Mouse (Mus musculus) cerebellum, postnatal 14 days (tissue): ENCODE results near the gene Zmpste24.
"Not testable (repeated sequence)": the region's sequence is repeated elsewhere in the genome, so short reads cannot be mapped to it uniquely, and the experiment has no call there.

Experiments
- DNase-seq, 2 experiments: peaks; one replicate each; pipeline ENCODE4 v3.0.0; 2021; ENCODE audit warnings: mixed read lengths in 2 of 2

Gene Zmpste24

DNA sequence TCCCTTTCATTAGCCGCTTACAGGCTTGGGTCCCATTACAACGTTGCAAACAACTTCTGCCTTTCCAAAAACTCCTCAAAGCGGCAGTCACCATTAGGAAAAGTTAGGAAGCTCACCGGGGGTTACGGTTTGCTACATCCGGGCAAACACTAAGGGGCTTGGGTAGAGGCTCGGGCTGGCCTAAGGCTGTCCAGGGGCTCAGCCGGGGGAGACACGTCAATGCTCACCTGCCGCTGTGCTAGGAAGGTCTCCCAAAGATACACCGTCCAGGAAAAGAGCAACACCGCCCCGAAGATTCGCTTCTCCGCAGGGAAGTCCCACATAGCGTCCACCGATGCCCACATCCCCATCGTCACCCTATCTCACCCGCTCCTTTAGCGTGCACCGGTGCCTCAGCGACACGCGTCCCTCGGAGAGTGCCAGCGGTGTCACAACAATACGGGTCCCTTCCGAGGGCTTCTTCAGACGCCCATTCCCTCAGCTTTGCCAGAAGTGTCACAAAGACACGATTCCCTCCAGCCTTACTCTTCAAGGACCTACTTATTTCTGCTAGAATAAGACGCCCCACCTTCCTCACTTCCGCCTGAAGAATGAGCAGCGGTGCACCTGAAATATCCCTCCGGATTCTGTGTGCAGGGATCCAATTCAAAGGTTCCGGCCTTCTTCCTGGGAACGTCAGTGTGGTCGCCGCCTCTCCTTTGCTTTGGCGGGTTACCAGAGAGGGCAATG, at the start of gene Zmpste24:
Gene Zmpste24, minus strand, starts transcription at position 592 of the 729 bp plus-strand sequence.
- DNase-seq: peak; percentile 94 to 95

DNA sequence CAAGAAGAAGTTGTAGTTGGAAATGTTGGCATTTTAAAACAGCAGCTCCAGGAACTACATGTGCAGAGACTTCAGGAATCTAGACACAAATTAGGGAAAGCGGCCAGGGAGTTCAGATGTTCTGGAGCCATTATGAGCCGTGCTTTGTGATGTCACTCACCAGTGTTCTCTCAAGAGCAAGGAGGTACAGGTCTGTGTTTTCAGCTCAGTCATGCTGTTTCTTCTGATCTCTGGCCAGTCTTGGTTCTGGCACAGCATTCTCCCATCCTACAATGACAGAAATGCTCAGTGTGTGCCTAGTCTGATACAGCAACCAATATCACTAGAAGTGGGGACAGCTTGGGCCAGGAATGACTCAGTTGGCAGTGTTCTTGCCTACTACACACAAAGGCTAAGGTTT, 11.1 kb upstream of the Zmpste24 start, which contains the start of gene Tmco2:
Gene Tmco2, minus strand, starts transcription at position 101 of the 400 bp plus-strand sequence.
- no peak for DNase-seq

DNA sequence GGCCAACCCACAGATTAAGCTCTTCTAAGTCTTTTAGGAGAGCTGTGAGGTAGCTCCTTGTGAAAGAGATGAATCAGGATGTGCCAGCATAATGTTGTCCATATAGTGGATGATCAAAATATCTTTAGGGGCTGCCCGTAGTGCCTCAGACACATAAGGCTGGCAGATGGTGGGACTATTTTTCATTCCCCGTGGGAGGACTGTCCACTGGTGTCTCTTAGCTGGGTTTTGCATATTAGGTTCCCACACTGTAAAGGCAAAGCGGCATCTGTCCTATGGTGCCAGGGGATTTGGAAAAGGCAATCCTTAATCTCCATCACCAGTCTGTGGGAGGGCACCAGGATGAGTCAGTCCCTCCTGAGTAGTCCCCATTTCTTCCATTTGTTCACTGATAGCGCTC, 5.3 kb upstream of the Zmpste24 start:
- no peak for DNase-seq

DNA sequence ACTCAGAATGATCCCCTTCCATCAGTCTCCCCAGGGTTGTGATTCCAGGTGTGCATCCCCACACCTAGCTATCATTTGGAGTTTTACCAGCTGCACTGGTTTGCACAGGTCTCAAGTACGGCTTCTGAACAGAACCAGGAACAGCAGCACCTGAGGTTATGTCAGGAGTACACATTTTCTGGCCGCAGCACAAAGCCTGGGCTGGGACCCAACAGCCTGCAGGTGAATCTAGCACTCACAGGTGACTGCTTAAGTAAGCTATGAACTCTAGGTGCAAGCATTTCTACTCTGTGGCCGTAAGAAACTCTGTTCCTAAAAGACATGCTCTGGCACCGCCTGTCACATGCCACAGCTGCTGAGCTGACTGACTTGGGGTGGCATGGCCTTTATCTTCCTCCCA, 7.8 kb downstream of the Zmpste24 start:
- DNase-seq: no peak

DNA sequence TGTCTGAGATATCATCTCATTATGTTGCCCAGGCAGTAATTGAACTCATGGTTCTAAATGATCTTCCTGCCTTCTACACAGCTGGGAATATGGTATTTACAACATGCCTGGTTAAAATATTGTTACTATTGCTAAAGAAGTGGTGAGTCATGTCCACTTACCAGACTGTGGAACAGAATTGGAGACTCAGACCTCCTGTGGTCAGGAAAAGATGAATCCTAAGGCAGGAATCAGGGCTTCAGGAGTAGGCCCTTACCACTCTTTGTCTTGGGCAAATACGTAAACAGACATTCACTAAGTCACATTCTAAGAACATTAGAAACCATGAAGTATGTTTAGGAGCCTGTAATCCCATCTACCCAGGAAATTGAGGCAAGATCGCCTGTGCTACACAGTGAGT, 9.3 kb downstream of the Zmpste24 start:
- no peak for DNase-seq

DNA sequence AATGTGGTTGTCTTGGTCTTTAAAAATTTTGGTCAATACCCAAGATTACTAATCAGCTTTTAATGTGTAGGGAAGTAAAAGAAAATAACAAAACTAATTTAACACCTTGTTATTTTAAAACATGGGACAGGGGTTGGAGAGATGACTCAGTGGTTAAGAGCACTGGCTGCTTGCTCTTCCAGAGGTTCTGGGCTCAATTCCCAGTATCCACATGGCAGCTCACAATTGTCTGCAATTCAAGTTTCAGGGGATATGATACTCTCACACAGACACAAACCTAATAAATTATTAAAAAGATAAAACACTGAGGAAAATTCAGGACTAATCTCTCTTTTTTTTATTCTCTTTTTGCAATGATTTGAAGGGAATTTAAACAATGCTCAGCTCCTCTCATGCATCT, 13.5 kb downstream of the Zmpste24 start:
- DNase-seq: no peak

DNA sequence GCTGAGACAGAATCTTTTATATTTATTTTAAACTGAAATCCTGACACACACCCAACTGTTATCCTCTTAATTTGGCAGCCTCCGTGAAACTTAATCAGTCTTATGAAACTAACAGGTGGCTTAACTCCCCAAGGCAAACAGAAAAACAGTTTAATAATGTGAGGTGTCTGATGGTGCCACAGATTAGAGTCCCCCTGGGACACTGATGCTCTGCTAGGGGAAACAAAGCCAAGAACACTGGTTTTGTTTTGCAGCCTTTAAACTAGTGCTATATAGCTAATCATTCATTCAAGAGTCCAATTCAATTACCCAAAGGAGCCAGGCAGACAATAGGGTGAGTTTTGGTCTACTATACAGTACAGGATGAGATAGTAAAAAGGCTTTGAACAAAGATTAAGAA, 17.6 kb downstream of the Zmpste24 start:
- DNase-seq: no peak

DNA sequence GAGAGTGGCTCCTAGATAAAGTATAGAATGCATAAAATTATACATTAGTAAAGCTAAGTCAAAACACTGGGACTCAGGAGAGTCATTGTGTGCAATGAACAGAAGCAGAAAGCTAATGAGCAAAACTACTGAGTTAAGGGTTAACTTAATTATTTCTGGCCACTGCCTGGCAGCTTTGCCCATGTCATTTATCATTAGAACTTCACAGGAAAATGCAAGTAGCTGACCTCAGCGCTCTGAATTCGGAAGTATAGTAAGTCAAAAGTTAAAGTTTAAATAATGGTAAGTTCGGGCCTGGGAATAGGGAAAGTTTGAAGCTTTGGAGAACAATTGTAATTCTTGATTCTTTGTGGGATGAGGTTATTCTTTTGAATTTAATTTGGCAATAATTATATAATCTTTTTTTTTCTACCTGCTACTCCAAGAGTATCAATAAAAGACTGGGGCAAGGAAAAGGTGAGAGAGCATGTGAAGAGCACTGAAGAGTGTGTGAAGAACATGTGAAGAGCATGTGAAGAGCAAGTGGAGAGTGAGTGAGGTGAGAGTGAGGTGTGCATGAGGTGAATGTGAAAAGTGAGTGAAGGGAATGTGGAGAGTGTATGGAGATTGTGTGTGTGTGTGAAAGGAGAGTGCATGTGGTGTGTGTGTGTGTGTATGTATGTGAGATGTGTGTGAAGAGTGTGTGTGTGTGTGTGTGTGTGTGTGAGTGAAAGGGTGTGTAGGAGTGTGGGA, 20.0 kb downstream of the Zmpste24 start:
- no peak for DNase-seq

DNA sequence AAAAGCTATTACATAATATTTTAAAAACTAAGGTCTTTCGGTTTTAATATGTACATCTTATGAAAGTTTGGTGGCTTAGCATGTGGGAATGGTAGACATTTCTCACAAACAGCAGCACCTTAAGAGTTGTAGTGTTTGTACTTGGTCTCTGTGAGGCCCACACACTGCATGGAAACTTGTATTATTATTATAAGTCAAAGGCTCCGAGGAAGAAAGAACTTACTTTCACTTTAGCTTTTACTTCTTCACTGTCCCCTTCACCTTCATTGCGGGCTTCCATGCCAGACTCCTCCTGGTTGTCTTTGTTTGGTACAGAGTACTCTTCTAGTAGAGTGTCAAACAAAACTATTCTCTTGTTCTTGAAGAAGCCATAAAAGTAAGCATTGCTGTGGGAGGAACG, 23.8 kb downstream of the Zmpste24 start:
- DNase-seq: no peak

DNA sequence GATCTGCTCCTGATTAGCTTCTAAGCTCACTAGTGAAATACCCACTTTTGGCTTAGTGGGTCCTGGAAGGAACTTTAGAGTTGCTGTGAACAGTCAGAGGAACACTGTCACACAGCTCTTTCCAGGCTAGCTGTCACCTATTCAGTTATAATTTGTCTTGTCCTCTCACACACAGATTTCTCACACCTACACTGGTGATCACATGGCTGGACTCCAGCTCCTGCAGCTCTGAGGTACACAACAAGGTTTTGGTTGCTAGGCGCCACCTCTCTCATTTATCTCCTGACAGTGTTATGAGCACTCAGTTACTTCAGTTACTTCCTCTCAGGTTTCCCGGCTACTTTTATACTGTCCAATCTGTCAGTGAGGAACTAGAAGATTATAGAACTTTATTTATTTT, 32.7 kb downstream of the Zmpste24 start:
- DNase-seq: no peak

DNA sequence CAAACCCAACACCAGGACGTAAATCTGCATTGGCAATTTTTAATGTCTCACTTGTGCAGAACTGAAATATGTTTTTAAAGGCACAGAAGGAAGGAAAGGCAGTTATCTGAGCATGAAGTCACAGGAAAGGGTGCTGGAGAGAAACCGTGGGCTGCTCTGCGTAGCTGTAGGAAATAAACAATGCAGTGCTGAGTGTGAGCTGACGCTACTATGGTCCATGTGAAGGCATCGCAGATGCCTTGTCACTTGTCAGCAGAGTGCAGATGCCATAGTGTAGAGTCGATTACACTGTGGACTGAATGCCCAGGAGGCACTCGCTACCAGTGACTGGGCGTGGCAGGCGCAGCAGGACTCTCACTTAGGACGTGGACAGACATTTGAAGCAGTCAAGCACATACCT, 38.8 kb downstream of the Zmpste24 start:
- DNase-seq: not testable (repeated sequence)

DNA sequence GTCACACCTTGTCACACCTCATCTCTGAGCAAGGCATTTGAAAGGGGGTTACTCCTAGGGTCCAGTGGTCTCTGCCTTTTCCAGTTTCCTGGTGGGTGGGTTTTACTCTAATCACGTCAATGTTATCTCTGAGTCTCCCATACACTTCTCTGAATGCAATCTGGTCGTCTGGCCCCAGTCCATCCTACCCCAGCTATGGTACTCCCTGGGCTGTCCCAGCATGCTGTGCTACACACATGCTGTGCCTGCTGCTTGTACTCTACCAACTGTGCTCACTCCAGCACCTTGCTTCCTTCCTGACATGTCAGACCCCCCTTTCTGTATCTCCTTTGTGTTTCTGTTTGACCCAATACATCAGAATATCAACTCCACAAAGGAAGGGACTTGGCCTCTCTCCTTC, 41.0 kb downstream of the Zmpste24 start:
- DNase-seq: no peak

DNA sequence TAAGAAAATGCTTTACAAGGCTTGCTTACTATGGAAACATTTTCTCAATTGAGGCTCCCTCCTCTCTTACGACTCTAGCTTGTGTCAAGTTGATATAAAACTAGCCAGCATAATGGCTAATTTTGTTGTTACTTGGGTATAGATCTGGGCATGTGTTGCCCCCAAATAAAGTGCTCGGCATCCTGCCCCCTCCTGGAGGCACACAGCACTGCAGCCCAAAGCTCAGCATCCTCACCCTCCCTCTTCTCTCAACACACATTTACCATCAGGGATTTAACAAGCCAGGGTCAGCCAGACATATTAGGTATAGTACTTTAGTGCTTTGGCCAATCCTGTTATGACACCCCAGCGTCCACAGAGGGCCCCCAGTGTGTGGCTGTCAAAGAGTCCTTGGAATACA, 41.7 kb downstream of the Zmpste24 start:
- DNase-seq: peak; percentile 51 to 69

DNA sequence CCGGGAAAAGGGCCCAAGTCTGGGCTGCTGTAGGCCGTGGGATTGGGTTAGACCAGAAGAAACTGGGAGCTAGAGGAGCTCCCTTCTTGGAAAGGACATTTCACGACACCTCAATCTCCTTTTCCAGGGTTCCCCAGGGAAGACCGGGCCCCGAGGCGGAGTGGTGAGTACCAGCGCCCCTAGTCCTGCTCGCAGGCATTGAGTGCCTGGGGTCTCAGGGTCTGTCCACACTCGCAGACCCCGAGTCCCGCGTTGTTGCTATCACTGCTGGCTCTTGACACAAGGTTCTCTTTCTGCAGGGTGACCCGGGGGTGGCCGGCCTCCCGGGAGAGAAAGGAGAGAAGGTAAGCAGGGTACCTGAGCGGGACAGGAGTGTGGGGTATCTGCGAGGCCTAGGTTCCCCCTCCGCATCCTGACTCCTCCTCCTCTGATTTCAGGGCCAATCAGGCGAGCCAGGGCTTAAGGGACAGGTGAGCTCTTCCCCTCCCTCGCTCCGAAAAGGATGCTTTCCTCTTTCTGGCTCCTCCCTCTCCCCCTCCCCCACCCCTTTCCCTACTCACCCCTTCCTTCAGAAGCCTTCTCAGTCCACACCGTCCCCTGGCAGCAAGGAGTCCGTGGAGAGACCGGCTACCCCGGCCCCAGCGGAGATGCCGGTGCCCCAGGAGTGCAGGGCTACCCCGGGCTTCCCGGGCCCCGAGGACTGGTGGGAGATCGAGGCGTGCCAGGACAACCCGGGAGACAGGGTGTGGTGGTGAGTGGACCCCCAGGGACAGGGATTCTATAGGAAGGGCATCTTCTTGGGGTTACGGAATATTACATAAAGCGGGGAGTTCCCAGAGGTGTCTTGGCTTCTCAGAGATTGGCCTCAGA, 45.4 kb downstream of the Zmpste24 start:
- DNase-seq: peak; percentile 46 to 50

DNA sequence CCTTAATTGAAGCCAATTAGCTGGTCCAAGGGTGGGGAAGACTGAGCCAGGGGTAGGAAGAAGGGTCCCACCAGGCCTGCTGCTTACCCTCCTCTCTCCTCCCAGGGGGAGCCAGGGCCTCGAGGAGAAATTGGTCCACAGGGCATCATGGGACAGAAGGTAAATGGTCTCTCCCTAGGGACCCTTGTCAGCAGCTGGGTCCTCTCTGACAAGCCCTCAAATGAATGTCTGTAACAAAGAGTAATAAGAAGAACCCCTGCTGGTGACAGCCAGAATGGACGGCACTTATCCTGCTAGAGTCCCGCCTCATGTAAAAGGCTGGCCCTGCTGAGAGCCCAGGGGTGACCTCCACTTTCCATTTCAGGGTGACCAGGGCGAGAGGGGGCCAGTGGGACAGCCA, 46.2 kb downstream of the Zmpste24 start:
- no peak for DNase-seq

DNA sequence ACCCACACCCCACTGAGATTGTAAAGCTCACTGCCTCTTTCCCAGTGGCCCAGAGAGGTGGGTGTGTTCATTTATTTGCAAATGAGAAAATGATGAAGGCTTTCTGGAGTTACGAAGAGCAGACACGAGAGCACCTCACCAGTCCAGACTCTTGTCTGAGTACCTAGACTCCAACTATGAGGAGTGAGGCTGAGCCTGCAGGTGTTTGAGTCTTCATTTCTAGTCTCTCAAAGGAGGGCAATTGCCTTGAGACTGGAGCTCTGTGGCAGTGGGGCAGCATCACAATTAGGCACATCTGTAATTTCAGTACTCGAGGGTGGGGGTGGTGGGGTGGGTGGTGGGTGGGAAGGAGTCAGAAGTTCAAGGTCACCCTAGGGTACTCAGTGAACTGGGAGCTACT, 55.1 kb downstream of the Zmpste24 start:
- no peak for DNase-seq

DNA sequence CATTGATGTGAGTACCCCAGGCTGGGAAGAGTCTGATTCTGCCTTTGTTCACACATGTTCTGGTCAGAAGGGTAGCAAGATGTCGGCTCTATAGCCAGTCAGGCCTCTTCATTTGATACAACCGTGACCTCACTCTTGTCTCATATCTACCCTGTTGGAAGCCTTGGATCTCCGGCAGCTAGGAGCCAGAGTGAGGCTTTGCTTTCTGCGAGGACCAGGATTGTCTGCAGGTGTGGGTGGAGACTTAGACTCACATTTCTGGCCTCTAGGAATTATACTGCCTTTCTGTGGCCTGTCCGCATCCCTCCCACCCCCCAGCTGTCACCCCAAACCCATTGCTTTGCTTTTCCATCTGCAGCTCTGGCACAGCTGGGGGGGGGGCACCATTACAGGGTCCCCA, 55.6 kb downstream of the Zmpste24 start:
- no peak for DNase-seq

DNA sequence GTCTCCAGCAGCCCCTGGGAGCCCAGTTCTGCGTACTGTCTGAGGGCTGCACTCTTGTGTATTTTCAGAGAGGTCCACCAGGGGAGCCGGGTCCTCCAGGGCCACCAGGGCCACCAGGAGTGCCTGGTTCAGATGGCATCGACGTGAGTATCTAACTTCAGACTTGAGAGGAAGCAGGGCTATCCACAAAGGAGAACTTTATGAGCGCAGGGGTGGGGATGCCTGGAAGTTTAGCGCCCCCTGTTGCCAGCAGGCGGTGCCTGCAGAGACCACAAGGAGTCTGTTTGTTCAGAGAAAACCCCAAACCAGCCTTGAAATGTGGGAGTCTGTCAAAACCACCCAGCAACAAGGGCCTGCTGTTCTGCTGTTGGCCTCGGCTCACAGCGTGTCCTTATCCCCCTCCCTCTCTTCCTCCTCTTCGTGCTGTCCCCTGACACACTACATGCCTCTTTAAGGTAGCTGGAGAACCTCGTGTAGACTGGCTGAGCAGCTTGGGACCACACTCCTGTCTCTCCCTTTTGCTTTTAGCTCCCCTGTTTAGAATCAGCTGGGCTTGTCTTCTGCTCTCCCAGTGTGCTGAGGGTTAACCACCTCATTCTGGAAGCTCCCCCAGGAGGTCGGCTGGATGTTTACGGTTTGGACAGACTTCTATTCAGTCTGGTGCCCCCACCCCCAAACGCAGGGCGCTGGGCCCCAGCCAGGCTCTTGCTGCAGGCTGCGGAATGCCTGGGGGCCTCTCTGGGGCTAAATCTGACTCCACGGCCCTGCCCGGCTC, 57.0 kb downstream of the Zmpste24 start:
- peak; percentile 71 to 76 for DNase-seq

DNA sequence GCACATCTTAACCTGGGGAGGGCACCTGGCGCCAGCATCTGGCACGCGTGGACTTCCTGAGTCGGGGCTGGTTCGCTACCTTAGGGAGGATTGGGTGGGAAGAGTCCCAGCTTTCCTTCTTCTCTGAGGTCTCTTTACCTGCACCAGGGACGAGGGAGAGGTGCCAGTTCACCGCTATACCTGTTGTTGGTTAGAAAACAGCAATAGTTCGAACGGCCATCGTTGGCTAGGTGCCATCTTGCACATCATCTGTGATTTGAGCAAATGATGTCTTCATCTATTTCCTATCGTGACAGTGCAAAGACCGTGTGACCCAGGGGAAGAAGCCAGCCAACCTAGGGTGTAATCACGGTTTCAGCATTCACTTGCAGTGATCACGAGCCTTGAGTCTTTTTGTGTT, 57.7 kb downstream of the Zmpste24 start:
- peak in 1 of 2 experiments; percentile 56 for DNase-seq

DNA sequence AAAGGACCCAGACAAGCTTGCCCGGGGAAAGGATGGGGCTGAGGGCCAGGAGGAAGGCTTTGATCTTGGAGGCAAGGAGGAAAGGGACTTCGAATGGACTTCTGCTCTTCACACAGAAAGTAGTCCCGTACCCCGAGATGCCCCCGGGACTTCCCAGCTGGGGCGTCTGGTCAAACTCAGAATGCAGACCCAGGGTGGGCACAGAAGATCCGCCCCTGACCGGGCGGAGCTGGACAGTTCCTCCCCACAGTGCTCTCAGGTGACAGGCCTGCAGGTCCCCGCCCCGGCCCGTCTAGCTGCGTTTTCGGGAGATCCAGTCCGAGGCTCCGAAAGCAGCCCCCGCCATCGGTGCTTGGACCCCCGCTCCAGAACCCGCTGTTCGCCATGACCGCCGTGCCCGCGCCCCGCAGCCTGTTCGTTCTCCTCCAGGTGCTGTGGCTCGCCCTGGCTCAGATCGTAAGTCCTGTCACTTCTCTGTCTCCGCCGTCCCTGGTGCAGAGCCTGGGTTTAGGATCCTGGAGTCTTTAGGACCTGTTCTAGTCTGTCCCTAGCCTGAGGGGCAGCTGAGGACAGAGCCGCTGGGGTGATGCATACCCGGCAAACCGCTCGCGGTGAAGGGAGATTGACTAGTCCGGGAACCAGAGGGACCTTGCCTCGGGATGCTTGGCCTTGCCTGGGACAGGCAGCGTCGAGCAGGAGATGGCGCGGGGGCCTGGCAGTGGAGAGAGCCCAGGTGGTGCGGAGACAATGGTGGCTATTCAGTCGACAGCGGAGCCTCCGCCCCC, 58.5 kb downstream of the Zmpste24 start, which contains the start of gene Col9a2:
Gene Col9a2, plus strand, starts transcription at position 55 of the 785 bp plus-strand sequence.
- DNase-seq: peak; percentile 44 to 58

DNA sequence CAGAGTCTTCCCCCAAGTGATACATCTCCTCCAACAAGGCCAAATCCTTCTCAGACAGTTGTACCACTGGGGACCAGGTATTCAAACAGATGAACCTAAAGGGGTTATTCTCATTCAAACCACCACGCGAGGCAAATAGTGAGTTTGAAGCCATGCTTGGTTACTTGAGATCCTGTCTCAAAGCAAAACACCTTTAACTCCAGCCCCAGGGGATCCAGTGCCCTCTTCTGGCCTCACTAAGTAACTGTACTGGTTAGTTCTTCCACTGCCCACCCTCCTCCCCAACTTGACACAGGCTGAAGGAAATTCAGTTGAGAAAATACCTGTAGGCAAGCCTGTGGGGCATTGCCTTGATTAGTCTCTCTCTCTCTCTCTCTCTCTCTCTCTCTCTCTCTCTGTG, 65.0 kb downstream of the Zmpste24 start:
- no peak for DNase-seq

DNA sequence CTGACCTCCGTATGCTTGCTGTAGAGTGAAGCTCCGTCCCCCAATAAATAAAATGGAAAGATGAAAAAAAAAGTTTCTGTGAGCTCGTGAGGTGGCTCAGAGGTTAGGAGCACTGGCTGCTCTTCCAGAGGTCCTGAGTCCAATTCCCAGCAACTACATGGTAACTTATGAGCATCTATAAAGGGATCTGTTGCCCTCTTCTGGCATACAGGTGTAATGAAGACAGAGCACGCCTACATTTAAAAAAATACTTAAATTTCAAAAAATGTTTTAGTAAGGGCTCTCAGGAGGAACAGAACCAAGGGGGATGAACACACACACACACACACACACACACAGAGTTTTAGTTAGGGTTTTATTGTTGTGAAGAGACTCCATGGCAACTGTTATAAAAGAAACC, 66.6 kb downstream of the Zmpste24 start:
- no peak for DNase-seq
